Mouse (Mus musculus): Measurements from ENCODE around the gene Phf7. TPM values are rescaled to one million over a fixed set of nuclear protein-coding genes. Genes with fewer than 3 reads are reported as not detected.

Gene Phf7
- 12.4 TPM in 2 replicates for polyA plus RNA-seq (2016; fragmentation: Nextera tagmentation; extraction: Ambion mirVana)

DNA sequence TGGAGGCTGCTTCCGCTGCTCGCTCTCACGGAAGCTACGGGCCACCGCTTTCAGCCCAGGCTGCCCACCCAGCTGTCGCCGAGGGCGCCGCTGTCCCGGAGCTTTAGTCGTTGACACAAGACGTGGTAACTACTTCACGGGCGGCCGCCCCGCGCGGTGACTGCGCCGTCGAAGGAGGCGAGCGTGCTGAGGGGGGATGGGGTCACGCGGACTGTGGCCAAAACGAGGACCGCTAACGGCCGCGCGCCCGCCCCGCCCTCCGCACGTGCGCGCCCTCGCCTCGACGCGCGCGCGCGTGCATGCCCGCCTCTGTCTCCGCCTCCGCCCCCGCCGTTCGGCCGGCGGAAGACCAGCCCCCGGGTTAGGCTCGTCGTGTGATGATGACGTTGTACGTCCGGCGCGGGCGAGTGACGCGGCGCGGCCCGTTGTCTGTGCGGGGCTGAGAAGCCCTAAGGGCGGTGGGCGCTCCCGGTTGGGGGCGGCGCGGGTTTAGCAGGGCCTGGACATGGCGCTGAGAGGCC is at the start of gene Phf7, which contains the start of gene Bap1:
Phf7 (minus strand) TSS at position 234 of the 521 bp plus-strand sequence.
Bap1 (plus strand) TSS at position 367 of the 521 bp plus-strand sequence.
- Histone ChIP-seq H3K36me3 (peaks cover 30% of the 10 kb centered on the region), H3K4me1 (peaks cover 15% of the 10 kb centered on the region), H3K4me3 (peak within 1 kb of the TSS; percentile 90), H3K27me3 (no peaks in the 10 kb centered on the region), H3K9me3 (replicated peaks) (no peaks in the 10 kb centered on the region), H3K4me2 (replicated peaks) (peak within 1 kb of the TSS; percentile 61), H3K9ac (peak within 1 kb of the TSS; percentile 96), H3K27ac (peak within 1 kb of the TSS; percentile 91)
- WGBS = under 1% methylated on average over 66 of the region's 75 CpGs
- ATAC-seq (ENCODE audit: low FRiP score) = peak; percentile 92

DNA sequence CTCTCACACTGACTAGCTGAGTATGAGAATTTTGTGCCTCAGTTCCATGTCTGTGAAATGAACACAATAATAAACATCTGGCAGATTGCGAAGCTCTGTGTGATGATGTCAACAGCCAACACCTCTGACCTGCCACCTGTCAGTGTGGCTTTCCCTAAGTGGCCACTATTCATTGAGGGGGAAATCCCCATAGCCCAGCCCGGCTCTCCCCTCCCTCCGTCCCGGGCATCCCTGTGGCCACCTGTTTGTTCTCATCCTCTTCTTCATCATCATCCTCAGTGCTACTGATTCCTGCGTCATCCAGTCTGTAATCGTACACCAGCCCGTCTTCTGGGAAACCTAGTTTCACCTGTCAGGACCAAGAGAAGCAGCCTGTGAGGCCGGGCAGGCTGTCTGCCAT is 34.6 kb upstream of the Phf7 start:
- Histone ChIP-seq H3K9ac (no peak overlapping the region), H3K27me3 (no peaks in the 10 kb centered on the region), H3K4me1 (no peaks in the 10 kb centered on the region), H3K36me3 (no peaks in the 10 kb centered on the region), H3K4me3 (no peak overlapping the region), H3K27ac (no peak overlapping the region), H3K9me3 (replicated peaks) (no peaks in the 10 kb centered on the region), H3K4me2 (replicated peaks) (no peak overlapping the region)
- WGBS = 81% methylated on average over 8 of the region's 8 CpGs
- no peak for ATAC-seq (ENCODE audit: low FRiP score)

GRCm38 (mm10) chr14:31272164-31272563 is 21.0 kb upstream of the Phf7 start:
- no peaks in the 10 kb centered on the region for H3K9me3 ChIP-seq (replicated peaks)
- H3K27me3 ChIP-seq = peaks cover 7% of the 10 kb centered on the region; the same call in 1 of the 2 replicates
- H3K36me3 ChIP-seq = no peaks in the 10 kb centered on the region
- no peak overlapping the region for H3K4me2 ChIP-seq (replicated peaks)
- peaks cover 22% of the 10 kb centered on the region for H3K4me1 ChIP-seq
- no peak for ATAC-seq (ENCODE audit: low FRiP score)
- no peak overlapping the region for H3K9ac ChIP-seq
- WGBS = 23% methylated on average over 7 of the region's 7 CpGs
- no peak overlapping the region for H3K4me3 ChIP-seq
- H3K27ac ChIP-seq = no peak overlapping the region

- peaks cover 7% of the 10 kb centered on the region; the same call in 1 of the 2 replicates for H3K27me3 ChIP-seq
- 91% methylated on average over 6 of the region's 6 CpGs for whole genome bisulfite sequencing
- H3K4me2 ChIP-seq (replicated peaks) = no peak overlapping the region
- H3K36me3 ChIP-seq = no peaks in the 10 kb centered on the region
- no peak overlapping the region for H3K9ac ChIP-seq
- peaks cover 22% of the 10 kb centered on the region for H3K4me1 ChIP-seq
- no peak overlapping the region for H3K4me3 ChIP-seq
- no peak overlapping the region for H3K27ac ChIP-seq
- ATAC-seq (ENCODE audit: low FRiP score) = no peak
- no peaks in the 10 kb centered on the region for H3K9me3 ChIP-seq (replicated peaks)
These were observed 20.0 kb upstream of the Phf7 start for GRCm38 (mm10) chr14:31271121-31271520.

- Histone ChIP-seq H3K36me3 (0 out of 2 replicates have a peak, but pooled peaks cover 3% of the 10 kb centered on the region), H3K27ac (peak overlapping the region; percentile 25; the same call in 1 of the 2 replicates), H3K27me3 (peaks cover 7% of the 10 kb centered on the region; the same call in 1 of the 2 replicates), H3K9me3 (replicated peaks) (no peaks in the 10 kb centered on the region), H3K4me2 (replicated peaks) (peak overlapping the region; percentile 47), H3K4me1 (peaks cover 22% of the 10 kb centered on the region), H3K9ac (peak overlapping the region; percentile 33; the same call in 1 of the 2 replicates), H3K4me3 (peak overlapping the region; percentile 18)
- peak; percentile 53 for ATAC-seq (ENCODE audit: low FRiP score)
- WGBS = 13% methylated on average over 28 of the region's 28 CpGs
These were observed 18.5 kb upstream of the Phf7 start for GRCm38 (mm10) chr14:31269456-31270100.

DNA sequence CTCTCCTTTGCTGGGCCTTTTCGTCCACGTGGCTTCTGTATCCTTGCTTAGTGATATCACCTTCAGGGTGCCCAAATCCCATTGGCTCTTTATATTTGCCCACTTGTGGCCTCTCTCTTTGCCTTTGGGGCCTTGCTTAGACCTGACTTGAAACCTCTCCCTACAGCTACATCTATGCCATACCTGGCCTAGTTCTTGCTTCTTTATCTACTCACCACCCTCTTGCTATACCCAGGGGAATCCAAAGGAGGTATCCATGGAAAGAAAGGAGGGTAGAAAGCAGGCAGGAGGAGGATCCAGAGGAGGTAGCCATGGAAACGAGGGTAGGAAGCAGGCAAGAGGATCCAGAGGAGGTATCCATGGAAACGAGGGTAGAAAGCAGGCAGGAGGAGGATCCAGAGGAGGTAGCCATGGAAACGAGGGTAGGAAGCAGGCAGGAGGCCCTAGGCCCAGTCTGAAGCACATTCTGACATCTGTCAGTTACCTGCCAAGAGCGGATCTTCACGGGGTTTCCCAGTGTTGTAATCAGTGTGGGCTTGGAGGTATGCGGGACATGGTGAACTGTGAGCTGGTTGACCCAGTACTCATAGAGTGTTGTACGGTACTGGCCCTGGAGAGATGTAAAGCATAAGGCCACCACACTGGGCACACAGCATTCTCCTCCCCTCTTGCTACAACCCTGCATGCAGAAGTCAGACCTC is 17.3 kb upstream of the Phf7 start:
- ATAC-seq (ENCODE audit: low FRiP score) = peak; percentile 79
- H3K4me1 ChIP-seq = peaks cover 22% of the 10 kb centered on the region
- peaks cover 7% of the 10 kb centered on the region; the same call in 1 of the 2 replicates for H3K27me3 ChIP-seq
- H3K27ac ChIP-seq = peak overlapping the region; percentile 25; the same call in 1 of the 2 replicates
- peak overlapping the region; percentile 47 for H3K4me2 ChIP-seq (replicated peaks)
- H3K4me3 ChIP-seq = 0 out of 2 replicates have a peak overlapping the region, but pooled peaks have one; percentile 18
- no peaks in the 10 kb centered on the region for H3K9me3 ChIP-seq (replicated peaks)
- WGBS = 44% methylated on average over 9 of the region's 9 CpGs
- no peak overlapping the region for H3K9ac ChIP-seq
- 0 out of 2 replicates have a peak, but pooled peaks cover 4% of the 10 kb centered on the region for H3K36me3 ChIP-seq

DNA sequence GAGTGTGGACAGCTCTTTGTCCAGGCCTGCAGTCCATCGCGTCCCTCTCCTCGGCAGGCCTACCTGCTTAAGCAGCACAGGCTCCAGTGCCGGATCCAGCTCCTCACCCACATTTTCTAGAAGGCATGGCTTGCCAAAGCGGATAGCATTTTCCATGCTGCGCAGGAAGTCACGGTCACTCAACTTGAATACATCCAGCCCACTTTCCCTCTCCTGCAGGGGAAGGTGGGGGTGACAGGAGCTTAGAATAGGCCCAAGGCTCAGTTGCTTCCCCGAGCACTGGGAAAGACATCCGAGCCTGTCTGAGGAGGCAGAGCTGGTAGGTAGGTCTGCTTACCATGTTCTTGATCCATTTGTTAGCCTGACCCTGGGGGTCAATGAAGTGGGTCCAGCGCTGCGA is 16.5 kb upstream of the Phf7 start:
- Histone ChIP-seq H3K36me3 (peaks cover 10% of the 10 kb centered on the region; the same call in 1 of the 2 replicates), H3K4me3 (no peak overlapping the region), H3K4me1 (peaks cover 22% of the 10 kb centered on the region), H3K27me3 (peaks cover 7% of the 10 kb centered on the region; the same call in 1 of the 2 replicates), H3K27ac (no peak overlapping the region), H3K9ac (no peak overlapping the region), H3K4me2 (replicated peaks) (no peak overlapping the region), H3K9me3 (replicated peaks) (no peaks in the 10 kb centered on the region)
- 75% methylated on average over 11 of the region's 11 CpGs for WGBS
- ATAC-seq (ENCODE audit: low FRiP score) = no peak

- ATAC-seq (ENCODE audit: low FRiP score) = no peak
- H3K4me1 ChIP-seq = no peaks in the 10 kb centered on the region
- H3K4me3 ChIP-seq = no peak overlapping the region
- no peak overlapping the region for H3K9ac ChIP-seq
- H3K9me3 ChIP-seq (replicated peaks) = no peaks in the 10 kb centered on the region
- WGBS = 95% methylated on average over 9 of the region's 9 CpGs
- H3K4me2 ChIP-seq (replicated peaks) = no peak overlapping the region
- no peaks in the 10 kb centered on the region for H3K27me3 ChIP-seq
- H3K27ac ChIP-seq = no peak overlapping the region
- H3K36me3 ChIP-seq = peaks cover 72% of the 10 kb centered on the region
These were observed 9.8 kb upstream of the Phf7 start for GRCm38 (mm10) chr14:31260932-31261331.

DNA sequence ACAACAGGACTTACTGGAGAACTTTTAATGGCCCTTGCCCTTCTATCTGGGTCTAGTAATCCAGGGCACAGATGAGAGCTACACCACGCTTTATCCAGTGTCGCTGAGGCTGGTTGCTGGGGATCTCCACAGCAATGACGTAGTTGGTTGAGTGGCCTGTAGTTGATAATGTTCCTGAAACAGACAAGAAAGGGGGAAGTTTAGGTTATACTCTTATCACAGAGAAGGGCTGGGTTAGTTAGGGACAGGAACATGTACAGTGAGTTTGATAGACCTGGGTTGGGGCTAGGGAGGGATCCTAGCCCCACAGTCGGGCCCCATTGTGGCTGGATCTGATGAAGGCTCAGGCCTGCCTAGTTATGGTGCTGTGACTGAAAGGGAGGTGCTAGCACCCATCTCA is 9.3 kb upstream of the Phf7 start:
- H3K4me2 ChIP-seq (replicated peaks) = no peak overlapping the region
- peaks cover 78% of the 10 kb centered on the region for H3K36me3 ChIP-seq
- no peaks in the 10 kb centered on the region for H3K4me1 ChIP-seq
- no peak overlapping the region for H3K27ac ChIP-seq
- no peak overlapping the region for H3K9ac ChIP-seq
- H3K9me3 ChIP-seq (replicated peaks) = no peaks in the 10 kb centered on the region
- 95% methylated on average over 4 of the region's 4 CpGs for WGBS
- no peak for ATAC-seq (ENCODE audit: low FRiP score)
- H3K27me3 ChIP-seq = no peaks in the 10 kb centered on the region
- no peak overlapping the region for H3K4me3 ChIP-seq

DNA sequence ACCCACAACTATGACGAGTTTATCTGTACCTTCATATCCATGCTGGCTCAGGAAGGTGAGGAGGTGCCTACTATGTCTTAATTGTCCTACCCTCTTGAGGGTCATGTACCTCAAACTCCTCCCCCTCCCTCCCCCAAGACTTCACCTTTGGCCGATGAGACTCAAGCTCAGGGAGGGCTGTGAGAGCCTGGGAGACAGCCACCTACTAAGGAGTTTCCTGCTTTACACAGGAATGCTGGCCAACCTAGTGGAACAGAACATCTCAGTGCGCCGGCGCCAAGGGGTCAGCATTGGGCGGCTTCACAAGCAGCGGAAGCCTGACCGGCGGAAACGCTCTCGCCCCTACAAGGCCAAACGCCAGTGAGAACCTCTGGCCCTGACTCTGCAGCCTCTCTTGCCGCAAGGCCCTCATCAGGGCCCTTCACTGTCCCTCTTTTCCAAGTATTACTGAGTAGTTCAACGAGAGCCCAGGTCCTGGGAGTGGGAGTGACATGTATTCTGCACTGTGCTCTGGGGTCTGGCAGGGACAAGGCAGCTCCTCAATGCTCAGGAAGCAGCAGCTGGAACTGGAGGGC is 7.4 kb upstream of the Phf7 start:
- H3K4me1 ChIP-seq = no peaks in the 10 kb centered on the region
- ATAC-seq (ENCODE audit: low FRiP score) = no peak
- H3K36me3 ChIP-seq = peaks cover 92% of the 10 kb centered on the region
- H3K4me3 ChIP-seq = no peak overlapping the region
- no peak overlapping the region for H3K4me2 ChIP-seq (replicated peaks)
- no peak overlapping the region for H3K27ac ChIP-seq
- no peaks in the 10 kb centered on the region for H3K9me3 ChIP-seq (replicated peaks)
- no peak overlapping the region for H3K9ac ChIP-seq
- H3K27me3 ChIP-seq = no peaks in the 10 kb centered on the region
- 95% methylated on average over 14 of the region's 14 CpGs for WGBS

DNA sequence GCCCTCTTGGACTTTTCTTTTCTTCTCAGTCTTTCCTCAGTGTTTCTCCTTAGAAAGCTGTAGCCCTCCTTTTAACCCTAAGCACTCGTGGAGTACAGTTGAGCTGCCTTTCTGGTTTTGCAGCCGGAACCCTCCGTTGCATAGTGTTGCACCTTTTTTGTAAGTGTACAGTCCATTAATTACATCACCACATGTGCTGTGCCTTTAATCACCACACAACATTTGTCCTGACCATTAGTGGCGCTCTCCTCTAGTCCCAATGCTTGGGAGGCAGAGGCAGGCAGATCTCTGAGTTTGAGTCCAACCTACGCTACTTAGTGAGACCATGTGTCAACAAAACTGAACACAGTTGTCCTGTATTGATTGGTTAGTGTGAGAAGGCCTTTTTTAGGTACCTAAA is 974 bp upstream of the Phf7 start:
- H3K9me3 ChIP-seq (replicated peaks) = no peaks in the 10 kb centered on the region
- H3K4me3 ChIP-seq = peak overlapping the region; percentile 90
- H3K36me3 ChIP-seq = peaks cover 39% of the 10 kb centered on the region
- no peak overlapping the region for H3K27ac ChIP-seq
- H3K4me1 ChIP-seq = peaks cover 15% of the 10 kb centered on the region
- no peak for ATAC-seq (ENCODE audit: low FRiP score)
- no peaks in the 10 kb centered on the region for H3K27me3 ChIP-seq
- H3K9ac ChIP-seq = peak overlapping the region; percentile 96
- peak overlapping the region; percentile 61 for H3K4me2 ChIP-seq (replicated peaks)
- 80% methylated on average over 5 of the region's 5 CpGs for WGBS

DNA sequence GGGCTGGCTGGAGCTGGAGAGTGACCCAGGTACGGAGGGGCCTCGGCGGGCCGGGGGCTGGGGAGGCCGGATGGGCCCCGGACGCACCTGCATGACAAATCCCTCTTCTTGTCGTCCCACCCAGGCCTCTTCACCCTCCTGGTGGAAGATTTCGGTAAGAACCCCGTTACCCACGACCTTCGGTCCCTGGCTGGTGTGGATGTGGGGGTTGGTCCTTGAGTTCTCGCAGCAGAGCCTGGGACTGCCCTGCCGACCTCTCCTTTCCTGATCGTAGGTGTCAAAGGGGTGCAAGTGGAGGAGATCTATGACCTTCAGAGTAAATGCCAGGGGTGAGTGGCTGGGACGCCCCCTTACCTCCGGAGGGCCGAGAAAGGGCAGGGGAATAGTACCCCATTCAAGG is 509 bp upstream of the Phf7 start:
- Histone ChIP-seq H3K27ac (peak overlapping the region; percentile 91), H3K4me1 (peaks cover 15% of the 10 kb centered on the region), H3K4me3 (peak overlapping the region; percentile 90), H3K9ac (peak overlapping the region; percentile 96), H3K4me2 (replicated peaks) (peak overlapping the region; percentile 61), H3K9me3 (replicated peaks) (no peaks in the 10 kb centered on the region), H3K27me3 (no peaks in the 10 kb centered on the region), H3K36me3 (peaks cover 35% of the 10 kb centered on the region)
- WGBS = 2% methylated on average over 18 of the region's 18 CpGs
- no peak for ATAC-seq (ENCODE audit: low FRiP score)

All from hindbrain, embryonic 12.5 days (tissue).